Mouse (Mus musculus) hindbrain, embryonic 15.5 days (tissue): ENCODE measurements around the gene Pikfyve. TPM values are rescaled to one million over a fixed set of nuclear protein-coding genes. Genes with fewer than 3 reads are reported as not detected.
A peak's percentile ranks its signal among the peaks of the same experiment; 100 is the strongest.

Experiments
- ATAC-seq: fragments of 200-750 bp; cut with Nextera tagmentation; 2 replicates; pipeline ENCODE4 v1.8.0; 2017; ENCODE audit warnings: low read depth, moderate number of reproducible peaks, moderate TSS enrichment; ENCODE audit not compliant: low FRiP score
- H3K27ac ChIP-seq: fragments of 300-500 bp; sonication (generic); replicated peaks from 2 replicates; pipeline ENCODE4 v1.5.1; 2015; ENCODE audit warnings: mild to moderate bottlenecking, inconsistent platforms
- H3K27me3 ChIP-seq: fragments of 300-500 bp; sonication (generic); 2 replicates; pipeline ENCODE4 v1.6.1; 2015; ENCODE audit warnings: control low read depth, inconsistent platforms
- H3K36me3 ChIP-seq: fragments of 300-500 bp; sonication (generic); 2 replicates; pipeline ENCODE4 v1.6.1; 2015; ENCODE audit warnings: control low read depth, inconsistent platforms
- H3K4me1 ChIP-seq: fragments of 300-500 bp; sonication (generic); replicated peaks from 2 replicates; pipeline ENCODE4 v1.6.1; 2015; ENCODE audit warnings: control low read depth, inconsistent platforms
- H3K4me2 ChIP-seq: fragments of 300-500 bp; sonication (generic); 2 replicates; pipeline ENCODE4 v1.6.1; 2015; ENCODE audit warnings: moderate library complexity, mild to moderate bottlenecking, inconsistent platforms
- H3K4me3 ChIP-seq: fragments of 300-500 bp; sonication (generic); 2 replicates; pipeline ENCODE4 v1.5.1; 2015; ENCODE audit warnings: mild to moderate bottlenecking, inconsistent platforms
- H3K9ac ChIP-seq: fragments of 300-500 bp; sonication (generic); 2 replicates; pipeline ENCODE4 v1.6.1; 2015; ENCODE audit warnings: inconsistent platforms
- H3K9me3 ChIP-seq: fragments of 300-500 bp; sonication (generic); 2 replicates; pipeline ENCODE4 v1.6.1; 2016; ENCODE audit warnings: control low read depth, inconsistent platforms
- WGBS: fragments of 180-500 bp; shearing (Covaris S2); methylation state at CpG from one replicate; pipeline ENCODE4 v1.1.7; 2015; 5-methylcytosine and 5-hydroxymethylcytosine counted together
- polyA plus RNA-seq: library from polyadenylated mRNA; unstranded; fragments of >200 nt; fragmentation: Nextera tagmentation; extraction: Ambion mirVana; gene quantifications from 2 replicates; pipeline ENCODE4 v1.2.1, GENCODE M21; 2015

Pikfyve gene
- 10.9 and 11.5 TPM in 2 replicates for polyA plus RNA-seq

DNA sequence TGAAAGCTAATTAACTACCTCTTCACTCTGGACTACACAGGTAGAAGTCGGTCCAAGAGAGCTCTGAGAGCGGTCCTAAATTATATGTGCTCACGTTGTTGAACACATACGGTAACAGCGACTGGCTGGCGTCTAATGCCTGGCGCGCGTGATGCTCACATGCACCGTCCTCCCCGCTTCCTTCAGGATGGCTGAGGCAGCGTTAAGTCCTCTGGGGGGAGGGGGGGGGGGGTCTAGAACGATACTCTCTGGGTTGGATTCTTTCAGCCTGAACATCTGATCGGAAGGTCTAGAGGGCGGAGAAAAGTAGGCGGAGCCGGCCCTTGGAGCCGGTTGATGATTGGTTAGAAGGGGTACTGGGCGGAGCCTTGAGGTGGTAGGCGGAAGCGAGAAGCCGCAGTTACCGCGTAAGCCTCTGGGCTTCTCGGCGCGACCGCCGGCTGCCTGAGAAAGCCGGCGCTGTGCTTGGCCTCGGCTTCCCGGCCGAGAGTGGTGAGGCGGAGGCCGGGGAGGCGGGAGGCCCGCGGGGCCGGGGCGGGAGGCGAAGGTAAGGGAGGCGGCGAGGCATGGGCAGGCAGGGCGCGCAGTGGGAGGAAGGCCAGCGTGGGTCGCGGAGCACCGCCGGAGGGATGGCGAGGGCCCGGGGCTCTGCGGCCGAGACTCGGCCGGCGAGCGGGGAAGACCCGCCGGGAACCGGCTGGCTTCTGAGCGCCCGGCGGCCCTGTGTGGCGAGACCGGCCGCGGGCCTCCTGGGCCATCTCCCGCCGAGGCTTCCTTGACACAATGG, at the start of gene Pikfyve, which contains the start of gene Idh1:
Gene Pikfyve (plus strand): TSS at position 397 of the 787 bp plus-strand sequence.
Gene Idh1 (minus strand): TSS at position 214 of the 787 bp plus-strand sequence.
- Histone ChIP-seq H3K4me3 (peak within 1 kb of the TSS; percentile 87), H3K27me3 (no peaks in the 10 kb centered on the region), H3K36me3 (no peaks in the 10 kb centered on the region), H3K9me3 (no peaks in the 10 kb centered on the region), H3K4me1 (peaks cover 23% of the 10 kb centered on the region), H3K4me2 (peak within 1 kb of the TSS; percentile 78), H3K9ac (peak within 1 kb of the TSS; percentile 82), H3K27ac (peak within 1 kb of the TSS; percentile 88)
- ATAC-seq, result peak; percentile 100
- 3% methylated on average over 64 of the region's 71 CpGs for WGBS

DNA sequence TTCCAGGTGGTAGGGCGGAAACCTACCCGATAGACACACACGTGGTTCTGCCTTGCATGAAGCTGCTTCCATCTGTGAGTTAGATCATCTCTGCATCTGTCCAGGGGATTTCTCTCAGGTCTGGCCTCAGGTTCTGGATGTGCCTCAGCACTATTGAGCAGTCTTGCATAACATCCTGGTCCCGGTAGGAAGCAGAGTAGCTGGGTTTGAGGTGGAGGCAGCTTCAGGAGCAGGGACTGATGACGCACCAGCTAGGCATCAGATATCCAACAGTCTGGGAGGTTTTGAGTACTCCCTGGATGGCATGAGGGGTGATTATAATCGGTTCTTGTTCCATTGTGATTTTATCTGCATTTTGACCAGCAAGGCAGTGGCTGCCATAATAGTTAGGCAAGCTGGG, 48.9 kb upstream of the Pikfyve start:
- WGBS, result 89% methylated on average over 6 of the region's 6 CpGs
- H3K27ac ChIP-seq, result no peak overlapping the region
- H3K9me3 ChIP-seq, result no peaks in the 10 kb centered on the region
- no peak overlapping the region for H3K9ac ChIP-seq
- no peak for ATAC-seq
- H3K4me3 ChIP-seq, result no peak overlapping the region
- no peaks in the 10 kb centered on the region for H3K4me1 ChIP-seq
- H3K4me2 ChIP-seq, result no peak overlapping the region
- H3K27me3 ChIP-seq, result no peaks in the 10 kb centered on the region
- no peaks in the 10 kb centered on the region for H3K36me3 ChIP-seq

DNA sequence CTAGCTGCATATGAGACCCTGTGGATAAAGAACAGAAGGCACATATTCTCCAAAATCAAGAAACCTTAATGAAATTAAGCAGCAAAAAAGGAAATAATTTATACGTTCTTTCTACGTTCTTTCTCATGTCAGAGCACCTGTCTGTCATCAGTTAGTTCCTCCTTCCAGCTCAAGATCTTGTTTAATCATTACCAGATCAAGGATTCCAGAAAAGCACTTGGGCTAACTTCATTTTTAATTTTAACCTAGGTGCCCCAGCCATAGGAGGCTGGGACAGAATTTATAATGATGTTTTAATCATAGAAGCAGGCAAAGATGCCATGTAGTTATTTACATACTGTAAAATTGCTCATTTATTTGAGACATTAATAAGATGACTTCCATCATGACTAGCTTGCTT, 41.7 kb upstream of the Pikfyve start:
- H3K9ac ChIP-seq, result no peak overlapping the region
- no peak for ATAC-seq
- H3K9me3 ChIP-seq, result no peaks in the 10 kb centered on the region
- 98% methylated on average over 2 of the region's 2 CpGs for WGBS
- no peak overlapping the region for H3K4me2 ChIP-seq
- H3K27ac ChIP-seq, result no peak overlapping the region
- no peaks in the 10 kb centered on the region for H3K36me3 ChIP-seq
- no peak overlapping the region for H3K4me3 ChIP-seq
- H3K4me1 ChIP-seq, result no peaks in the 10 kb centered on the region
- no peaks in the 10 kb centered on the region for H3K27me3 ChIP-seq

DNA sequence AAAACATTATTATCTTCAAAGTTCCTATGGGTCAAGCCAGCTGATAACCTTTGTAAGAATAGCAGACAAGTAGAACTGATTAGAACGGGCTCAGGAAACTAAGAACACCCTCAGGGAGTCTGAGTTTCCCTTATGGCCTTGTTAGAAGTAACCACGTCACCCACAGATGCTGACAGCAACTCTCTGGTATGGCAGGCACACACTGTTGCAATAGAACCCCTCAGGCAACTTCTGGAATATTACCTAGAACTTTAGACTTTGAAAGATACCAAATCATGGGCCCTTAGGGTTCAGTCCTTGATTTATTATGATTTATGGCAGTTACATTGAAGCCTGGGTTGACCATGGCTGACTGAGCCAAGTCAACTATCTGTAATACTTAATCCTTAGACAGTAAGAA, 39.9 kb upstream of the Pikfyve start:
- 67% methylated on average over 2 of the region's 2 CpGs for WGBS
- Histone ChIP-seq H3K4me3 (no peak overlapping the region), H3K27me3 (no peaks in the 10 kb centered on the region), H3K36me3 (no peaks in the 10 kb centered on the region), H3K9ac (no peak overlapping the region), H3K9me3 (no peaks in the 10 kb centered on the region), H3K4me2 (no peak overlapping the region), H3K4me1 (no peaks in the 10 kb centered on the region), H3K27ac (no peak overlapping the region)
- no peak for ATAC-seq

GRCm38 (mm10) chr1:65147326-65147725, 39.2 kb upstream of the Pikfyve start:
- H3K27ac ChIP-seq, result no peak overlapping the region
- no peak overlapping the region for H3K4me3 ChIP-seq
- H3K4me2 ChIP-seq, result no peak overlapping the region
- H3K9me3 ChIP-seq, result no peaks in the 10 kb centered on the region
- H3K9ac ChIP-seq, result no peak overlapping the region
- no peaks in the 10 kb centered on the region for H3K27me3 ChIP-seq
- no peaks in the 10 kb centered on the region for H3K4me1 ChIP-seq
- WGBS, result 88% methylated on average over 5 of the region's 5 CpGs
- H3K36me3 ChIP-seq, result no peaks in the 10 kb centered on the region
- no peak for ATAC-seq

DNA sequence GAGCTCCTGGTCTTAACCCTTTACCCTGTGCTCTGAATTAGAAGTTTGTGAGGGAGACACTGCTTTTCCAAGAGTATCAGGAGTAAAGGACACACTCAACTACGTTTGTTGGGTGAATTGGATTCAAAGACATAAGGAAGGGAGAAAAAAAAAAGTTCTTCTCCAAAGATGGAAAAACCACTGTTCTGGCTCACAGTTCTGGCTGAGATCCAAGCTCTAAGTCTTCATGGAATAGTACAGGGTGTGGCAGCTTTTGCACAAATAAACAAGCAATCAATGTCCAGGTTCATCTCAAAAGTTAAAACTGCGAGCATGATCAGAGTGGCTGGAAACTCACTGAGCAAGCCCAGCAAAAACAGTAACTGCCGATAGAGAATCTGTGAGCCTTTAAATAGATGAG, 38.5 kb upstream of the Pikfyve start:
- Histone ChIP-seq H3K4me3 (no peak overlapping the region), H3K9me3 (no peaks in the 10 kb centered on the region), H3K4me1 (no peaks in the 10 kb centered on the region), H3K9ac (no peak overlapping the region), H3K36me3 (no peaks in the 10 kb centered on the region), H3K27ac (no peak overlapping the region), H3K4me2 (no peak overlapping the region), H3K27me3 (no peaks in the 10 kb centered on the region)
- 78% methylated on average over 3 of the region's 3 CpGs for WGBS
- no peak for ATAC-seq

DNA sequence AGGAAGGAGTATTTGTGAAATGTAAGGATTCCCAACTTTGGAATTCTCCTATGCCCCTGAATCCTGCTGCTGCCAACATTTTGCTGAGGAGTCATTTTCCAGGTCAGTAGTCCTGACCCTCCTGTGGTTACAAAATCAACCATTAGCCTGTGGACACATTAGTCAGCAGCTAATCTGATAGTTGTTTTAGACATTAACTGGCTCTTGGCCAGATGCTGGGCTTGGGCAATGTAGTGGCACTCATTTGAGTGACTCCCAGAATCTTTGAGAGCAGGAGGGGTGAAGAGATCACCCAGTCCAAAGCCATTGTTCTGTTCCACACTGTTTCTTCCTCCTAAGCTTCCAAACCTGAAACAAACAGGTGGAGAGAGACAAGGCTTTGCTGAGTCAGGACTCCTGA, 31.7 kb upstream of the Pikfyve start:
- no peak overlapping the region for H3K4me2 ChIP-seq
- H3K27ac ChIP-seq, result no peak overlapping the region
- ATAC-seq, result no peak
- no peaks in the 10 kb centered on the region for H3K9me3 ChIP-seq
- H3K36me3 ChIP-seq, result peaks cover 19% of the 10 kb centered on the region
- no peaks in the 10 kb centered on the region for H3K4me1 ChIP-seq
- H3K27me3 ChIP-seq, result no peaks in the 10 kb centered on the region
- H3K4me3 ChIP-seq, result no peak overlapping the region
- no peak overlapping the region for H3K9ac ChIP-seq

DNA sequence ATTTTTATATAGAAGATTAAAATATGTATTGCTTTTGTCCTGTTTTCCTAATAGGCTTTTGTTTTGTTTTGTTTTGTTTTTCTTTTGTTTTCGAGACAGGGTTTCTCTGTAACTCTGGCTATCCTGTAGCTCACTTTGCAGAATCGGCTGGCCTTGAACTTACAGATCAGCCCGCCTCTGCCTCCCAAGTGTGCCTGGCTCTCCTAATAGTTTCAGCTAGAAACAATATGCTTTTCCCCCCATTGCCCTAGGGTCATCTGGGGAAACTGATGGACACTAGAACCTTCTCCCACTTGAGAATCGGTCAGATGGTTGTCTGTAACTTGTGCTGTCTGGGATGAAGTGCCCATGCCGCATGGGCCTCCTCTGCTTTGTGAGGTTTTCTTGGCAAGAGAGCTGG, 30.4 kb upstream of the Pikfyve start:
- H3K4me3 ChIP-seq, result no peak overlapping the region
- H3K4me2 ChIP-seq, result no peak overlapping the region
- H3K27ac ChIP-seq, result no peak overlapping the region
- WGBS, result 95% methylated on average over 5 of the region's 5 CpGs
- H3K9ac ChIP-seq, result no peak overlapping the region
- no peaks in the 10 kb centered on the region for H3K4me1 ChIP-seq
- H3K27me3 ChIP-seq, result no peaks in the 10 kb centered on the region
- peaks cover 32% of the 10 kb centered on the region for H3K36me3 ChIP-seq
- no peak for ATAC-seq
- no peaks in the 10 kb centered on the region for H3K9me3 ChIP-seq

- no peak for ATAC-seq
- H3K4me1 ChIP-seq, result no peaks in the 10 kb centered on the region
- no peak overlapping the region for H3K4me3 ChIP-seq
- H3K4me2 ChIP-seq, result no peak overlapping the region
- no peak overlapping the region for H3K9ac ChIP-seq
- peaks cover 89% of the 10 kb centered on the region for H3K36me3 ChIP-seq
- no peaks in the 10 kb centered on the region for H3K27me3 ChIP-seq
- 91% methylated on average over 1 of the region's 1 CpGs for WGBS
- H3K9me3 ChIP-seq, result no peaks in the 10 kb centered on the region
- H3K27ac ChIP-seq, result no peak overlapping the region
Measured at GRCm38 (mm10) chr1:65162210-65162609, 24.3 kb upstream of the Pikfyve start.

GRCm38 (mm10) chr1:65167496-65167895, 19.0 kb upstream of the Pikfyve start:
- peaks cover 86% of the 10 kb centered on the region for H3K36me3 ChIP-seq
- H3K27me3 ChIP-seq, result no peaks in the 10 kb centered on the region
- H3K9me3 ChIP-seq, result no peaks in the 10 kb centered on the region
- H3K4me3 ChIP-seq, result no peak overlapping the region
- no peak overlapping the region for H3K4me2 ChIP-seq
- peaks cover 6% of the 10 kb centered on the region for H3K4me1 ChIP-seq
- H3K27ac ChIP-seq, result no peak overlapping the region
- no peak overlapping the region for H3K9ac ChIP-seq
- no peak for ATAC-seq
- 80% methylated on average over 1 of the region's 1 CpGs for WGBS

DNA sequence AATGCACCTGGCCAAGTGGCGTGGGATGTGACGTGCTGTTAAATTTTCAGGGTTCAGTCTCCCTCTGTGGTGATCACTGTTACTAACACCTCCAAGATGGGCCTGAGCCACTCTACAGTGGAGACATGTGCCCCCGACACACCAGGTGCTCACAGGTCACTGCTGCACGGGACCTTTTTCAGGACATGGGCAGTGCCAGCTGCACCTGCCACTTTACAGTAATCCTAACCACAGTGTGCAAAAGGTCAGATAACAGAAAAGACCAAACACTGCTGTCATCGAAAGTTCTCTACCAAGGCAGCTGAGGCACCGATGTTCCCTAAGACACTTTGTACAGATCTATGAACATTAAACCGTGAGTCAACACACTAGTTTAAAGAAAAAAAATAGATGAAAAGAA, 16.9 kb upstream of the Pikfyve start:
- H3K36me3 ChIP-seq, result peaks cover 75% of the 10 kb centered on the region
- WGBS, result 93% methylated on average over 7 of the region's 7 CpGs
- ATAC-seq, result no peak
- no peaks in the 10 kb centered on the region for H3K27me3 ChIP-seq
- no peak overlapping the region for H3K27ac ChIP-seq
- H3K9ac ChIP-seq, result no peak overlapping the region
- no peak overlapping the region for H3K4me2 ChIP-seq
- peaks cover 20% of the 10 kb centered on the region for H3K4me1 ChIP-seq
- H3K9me3 ChIP-seq, result no peaks in the 10 kb centered on the region
- no peak overlapping the region for H3K4me3 ChIP-seq

GRCm38 (mm10) chr1:65169947-65170346, 16.5 kb upstream of the Pikfyve start:
- ATAC-seq, result no peak
- H3K27ac ChIP-seq, result no peak overlapping the region
- no peak overlapping the region for H3K4me3 ChIP-seq
- H3K9ac ChIP-seq, result no peak overlapping the region
- no peak overlapping the region for H3K4me2 ChIP-seq
- peaks cover 71% of the 10 kb centered on the region for H3K36me3 ChIP-seq
- 86% methylated on average over 5 of the region's 5 CpGs for WGBS
- peaks cover 22% of the 10 kb centered on the region for H3K4me1 ChIP-seq
- no peaks in the 10 kb centered on the region for H3K27me3 ChIP-seq
- no peaks in the 10 kb centered on the region for H3K9me3 ChIP-seq

GRCm38 (mm10) chr1:65171579-65171978, 14.9 kb upstream of the Pikfyve start:
- Histone ChIP-seq H3K27ac (no peak overlapping the region), H3K4me3 (no peak overlapping the region), H3K9me3 (no peaks in the 10 kb centered on the region), H3K9ac (no peak overlapping the region), H3K27me3 (no peaks in the 10 kb centered on the region), H3K4me1 (peaks cover 34% of the 10 kb centered on the region), H3K36me3 (peaks cover 54% of the 10 kb centered on the region), H3K4me2 (no peak overlapping the region)
- ATAC-seq, result no peak
- WGBS, result 74% methylated on average over 4 of the region's 4 CpGs
